Mouse (Mus musculus) cerebellum, postnatal 36 days (tissue): ENCODE data around the gene Specc1l.
A peak's percentile ranks its signal among the peaks of the same experiment; 100 is the strongest.

Experiments
- DNase-seq, 2 experiments: peaks; one replicate each; pipeline ENCODE4 v3.0.0; 2021 to 2022; ENCODE audit warnings: mixed read lengths in 2 of 2

Gene Specc1l

DNA sequence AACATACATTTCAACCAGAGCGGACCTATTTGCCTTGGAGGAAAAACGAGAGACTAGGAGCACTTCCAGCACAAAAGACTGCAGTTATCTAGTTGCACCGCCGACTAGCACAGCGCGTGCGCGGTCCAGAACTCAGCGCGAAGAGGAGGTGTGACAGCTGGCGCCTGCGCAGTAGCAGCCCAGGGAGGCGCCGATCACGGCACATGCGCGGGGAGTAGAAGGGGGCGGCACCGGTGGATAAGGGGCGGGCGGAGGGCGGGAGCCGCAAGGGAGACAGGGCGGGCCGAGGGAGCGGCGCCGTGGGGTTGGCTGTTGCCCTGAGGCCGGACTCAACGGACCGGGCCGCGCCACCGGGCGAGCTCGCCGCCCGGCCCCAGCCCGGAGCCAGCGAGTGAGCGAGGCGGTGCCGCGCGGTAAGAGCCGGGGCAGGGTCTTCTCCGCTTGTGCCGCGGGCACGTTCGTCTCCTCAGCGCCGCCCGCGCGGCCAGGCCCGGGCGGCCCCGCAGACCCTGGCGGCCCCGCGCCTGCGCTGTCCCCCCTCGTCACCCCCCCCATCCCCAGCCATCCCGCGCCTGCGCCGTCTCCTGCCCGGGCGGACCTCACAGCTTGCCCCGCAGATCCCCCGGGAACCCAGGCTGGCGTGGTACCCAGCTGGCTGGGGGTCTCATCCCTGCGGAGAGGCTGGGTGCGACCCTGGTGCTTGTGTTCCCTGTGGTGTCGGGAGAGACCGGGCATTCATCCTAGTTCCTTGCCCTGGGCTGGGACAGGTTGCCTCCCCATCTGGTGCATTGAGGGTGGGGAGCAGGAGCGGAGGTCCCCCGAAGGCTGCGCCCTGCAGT lies at the start of gene Specc1l:
Gene Specc1l (plus strand): TSS at position 267 of the 839 bp plus-strand sequence.
- peak; percentile 94 to 97 for DNase-seq

DNA sequence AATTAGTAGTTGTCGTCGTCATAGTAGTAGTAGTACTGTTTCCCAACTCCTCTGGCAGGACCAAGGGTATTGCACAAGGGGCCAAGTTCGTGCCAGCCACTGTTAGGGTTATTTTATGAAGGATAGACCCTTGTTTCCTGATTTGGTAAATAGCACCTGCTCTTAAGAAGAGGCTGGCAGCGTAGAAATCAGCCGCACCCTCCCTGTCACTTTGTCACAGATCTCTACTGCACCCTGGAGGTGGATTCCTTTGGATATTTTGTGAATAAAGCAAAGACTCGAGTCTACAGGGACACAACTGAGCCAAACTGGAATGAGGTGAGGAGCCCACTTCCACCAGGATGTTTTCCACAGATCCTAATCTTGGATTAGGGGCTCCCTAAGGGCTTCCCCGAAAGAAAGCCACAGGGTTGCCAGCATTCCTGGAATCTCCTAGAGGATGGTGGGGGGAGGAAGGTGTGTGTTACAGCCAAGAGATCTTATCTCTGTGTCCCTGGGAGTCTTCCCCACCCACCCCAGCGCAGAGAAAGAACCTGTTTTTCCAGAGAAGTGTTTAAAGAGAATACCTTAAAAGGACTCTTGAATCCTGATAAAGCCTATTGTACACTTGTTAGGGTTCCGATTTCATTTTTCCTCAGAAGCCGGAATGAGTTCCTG lies 45.9 kb upstream of the Specc1l start:
- DNase-seq, result no peak

DNA sequence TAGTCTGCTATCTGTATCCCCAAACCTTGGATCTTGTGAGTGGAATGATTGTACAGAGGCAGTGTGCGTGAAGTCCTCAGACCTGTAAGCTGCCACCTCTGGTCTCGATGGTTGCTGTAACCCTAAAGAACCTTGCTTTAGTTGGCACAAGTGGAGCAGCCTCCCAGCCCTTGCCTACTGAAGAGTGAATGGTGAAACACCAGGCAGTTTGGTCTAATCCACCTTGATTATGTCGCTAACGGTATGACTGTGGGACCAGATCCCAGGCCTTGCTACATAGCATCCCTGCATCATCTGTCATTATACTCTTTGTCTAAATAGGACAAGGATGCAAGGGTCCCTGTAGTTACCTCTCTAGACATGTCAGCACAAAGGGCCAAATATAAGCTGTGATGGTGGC lies 45.3 kb upstream of the Specc1l start:
- DNase-seq, result no peak

DNA sequence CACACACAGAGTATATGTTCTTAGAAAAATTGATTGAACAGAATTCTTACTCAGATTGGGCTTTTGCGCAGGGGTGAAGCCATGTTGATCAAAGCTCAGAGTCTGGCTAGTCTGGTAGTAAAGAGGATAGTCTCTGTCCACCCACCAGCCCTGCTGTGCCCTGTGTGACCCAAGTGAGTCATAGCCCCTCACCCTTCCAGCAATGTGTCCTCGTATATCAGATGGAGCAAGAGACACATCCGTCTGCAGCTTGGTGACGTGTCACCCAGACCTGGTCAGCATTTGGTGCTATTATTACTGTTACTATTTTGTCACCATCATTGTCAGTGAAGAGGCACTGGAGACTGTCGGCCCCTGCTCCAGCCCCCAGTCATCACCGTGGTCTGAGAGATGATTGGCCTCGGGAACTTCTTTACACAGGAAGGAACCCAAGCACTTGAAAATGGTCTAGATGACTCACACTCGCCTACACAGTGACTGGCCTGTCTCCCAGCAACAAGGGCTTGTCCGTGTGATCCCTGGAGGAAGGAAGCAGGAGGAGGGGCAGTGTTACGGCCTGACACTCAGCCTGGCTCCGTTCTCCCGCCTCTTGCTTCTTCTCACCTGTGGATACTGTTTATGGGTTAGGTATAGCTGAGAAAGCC lies 41.5 kb upstream of the Specc1l start:
- DNase-seq, result no peak

DNA sequence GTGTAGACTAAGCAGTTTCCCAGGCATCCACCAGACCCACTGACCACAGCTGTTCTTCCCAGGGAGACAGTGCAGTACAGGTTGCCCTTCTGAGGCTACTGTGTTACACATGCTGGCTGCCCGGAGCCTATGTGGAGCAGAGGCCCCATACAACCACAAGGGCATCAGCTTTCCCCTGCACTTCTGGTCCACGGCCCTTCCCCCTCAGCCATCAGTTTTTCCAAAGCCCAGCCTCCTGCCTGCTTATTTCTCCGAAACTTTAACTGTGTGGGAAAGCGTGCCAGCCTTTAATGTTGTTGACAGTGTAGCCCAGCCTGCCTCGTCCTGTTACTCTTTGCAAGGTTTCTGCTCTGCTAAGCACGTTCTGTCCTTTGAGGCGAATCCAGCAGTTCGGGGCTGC lies 38.8 kb upstream of the Specc1l start:
- DNase-seq, result no peak

DNA sequence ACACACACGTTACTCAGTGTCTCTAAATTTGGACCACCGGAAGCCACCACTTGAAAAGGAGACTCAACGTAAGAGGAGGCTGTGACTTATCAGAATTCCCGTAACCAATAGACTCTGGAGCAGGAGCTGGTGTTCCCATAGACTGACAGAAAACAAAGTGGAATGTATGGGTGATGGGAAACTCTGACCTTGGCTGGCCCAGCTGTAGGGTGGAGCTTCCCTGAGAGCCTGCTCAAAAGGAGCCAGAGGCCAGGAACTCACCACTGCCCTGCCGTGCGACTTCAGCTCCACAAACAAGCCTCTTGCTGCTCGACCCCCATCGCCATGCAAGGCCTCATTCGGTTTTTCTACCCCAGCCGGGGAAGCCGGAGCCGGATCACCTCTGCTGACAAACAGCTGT lies 38.2 kb upstream of the Specc1l start:
- DNase-seq, result no peak

DNA sequence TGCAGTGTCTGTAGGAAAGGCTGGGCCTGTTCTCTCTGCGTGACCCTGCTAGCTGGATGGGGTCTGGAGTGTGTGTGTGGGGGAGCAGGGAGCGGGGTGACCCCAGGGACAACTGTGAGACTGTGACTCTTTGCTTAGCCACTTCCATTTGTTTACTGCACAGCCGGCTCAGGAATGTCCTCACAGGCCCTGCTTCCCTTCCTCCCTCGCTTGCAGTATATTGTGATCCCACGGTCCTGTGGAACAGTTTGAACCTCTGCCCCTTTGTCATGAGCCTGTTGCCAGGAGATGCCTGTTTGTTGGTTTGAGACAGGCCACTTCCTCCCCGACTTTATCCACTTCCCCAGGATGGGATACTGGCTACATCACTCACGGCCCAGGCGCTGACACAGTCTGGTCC lies 35.4 kb upstream of the Specc1l start:
- no peak for DNase-seq

DNA sequence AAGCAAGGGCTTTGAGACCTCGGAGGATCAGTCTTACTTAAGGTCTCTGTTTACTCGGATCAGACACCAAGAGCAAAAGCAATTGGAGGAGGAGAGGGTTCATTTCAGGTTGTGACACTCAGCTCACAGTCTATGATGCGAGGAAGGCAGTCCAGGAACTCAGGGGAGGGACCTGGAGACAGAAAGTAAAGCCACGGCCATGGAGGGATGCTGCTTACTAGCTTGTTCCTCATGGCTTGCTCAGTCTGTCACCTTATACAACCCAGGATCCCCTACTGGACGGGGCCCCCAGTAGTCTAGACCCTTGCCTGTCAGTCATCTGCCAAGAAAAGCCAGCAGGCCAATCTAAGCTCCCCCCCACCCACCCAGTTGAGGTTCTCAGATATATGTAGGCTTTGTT lies 33.0 kb upstream of the Specc1l start:
- no peak for DNase-seq

DNA sequence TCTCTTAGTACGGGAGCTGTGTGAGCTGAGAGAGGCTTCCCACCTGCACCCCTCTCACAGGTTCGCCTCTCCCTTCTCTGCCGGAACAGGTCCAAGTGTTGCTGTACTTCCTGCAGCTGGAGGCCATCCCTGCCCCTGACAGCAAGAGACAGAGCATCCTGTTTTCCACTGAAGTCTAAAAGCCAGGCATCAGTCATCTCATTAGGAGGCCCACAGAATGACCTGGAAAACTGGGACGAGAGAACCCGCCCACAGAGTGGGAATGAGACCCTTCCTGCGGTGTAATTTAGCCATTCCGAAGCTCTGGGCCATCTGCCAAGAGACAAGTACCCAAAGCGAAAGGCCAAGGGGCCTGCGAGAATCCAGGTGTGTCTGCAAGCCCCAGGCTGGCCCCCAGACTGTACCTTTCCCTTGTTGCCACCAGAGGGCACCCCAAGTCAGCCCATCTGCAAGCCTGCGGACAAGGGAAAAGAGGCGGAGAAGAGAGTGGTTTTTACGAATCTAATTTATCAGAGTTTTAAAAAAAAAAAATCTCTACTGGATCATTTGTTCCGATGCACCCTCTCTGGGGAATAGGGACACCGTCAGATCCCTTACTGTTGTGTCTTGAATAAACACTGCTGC lies 29.6 kb upstream of the Specc1l start:
- peak; percentile 74 to 78 for DNase-seq

DNA sequence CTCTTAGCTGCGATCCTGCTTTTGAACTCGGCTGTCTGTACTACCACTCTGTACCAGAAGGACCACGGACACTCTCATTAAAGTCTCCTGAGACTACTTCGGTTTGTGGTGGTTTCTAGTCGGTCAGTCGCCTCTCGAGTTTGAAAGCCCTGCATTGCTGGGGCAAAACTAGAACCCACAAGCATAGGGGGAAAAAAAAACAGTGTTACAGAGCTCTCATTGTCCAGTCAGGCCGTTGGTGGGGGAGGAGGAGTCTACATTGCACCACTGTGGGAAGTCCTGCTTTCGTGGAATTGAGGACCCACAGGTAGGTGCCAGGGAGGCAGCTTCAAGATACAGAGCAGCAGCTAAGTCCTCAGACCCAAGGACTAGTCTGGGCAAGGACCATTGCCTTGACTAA lies 27.0 kb upstream of the Specc1l start:
- no peak for DNase-seq

DNA sequence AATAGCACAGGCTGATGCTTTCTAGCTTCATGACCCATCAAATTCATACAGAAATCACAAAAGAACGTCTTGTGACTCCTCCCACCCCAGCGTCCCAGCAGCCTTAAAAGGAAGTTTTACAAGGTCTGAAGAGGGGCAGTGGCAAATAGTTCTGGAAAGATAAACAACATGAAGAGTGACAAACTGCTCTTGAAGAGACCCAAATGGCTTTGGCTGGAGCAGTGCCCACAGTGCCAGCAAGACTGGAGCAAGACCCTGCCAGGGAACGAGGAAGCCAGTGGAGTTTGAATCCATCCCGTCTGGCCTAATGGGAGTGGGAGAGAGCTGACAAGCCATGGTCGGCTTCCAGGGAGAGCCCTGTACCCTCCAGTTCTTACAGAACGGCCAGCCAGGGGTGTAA lies 25.3 kb upstream of the Specc1l start:
- no peak for DNase-seq

DNA sequence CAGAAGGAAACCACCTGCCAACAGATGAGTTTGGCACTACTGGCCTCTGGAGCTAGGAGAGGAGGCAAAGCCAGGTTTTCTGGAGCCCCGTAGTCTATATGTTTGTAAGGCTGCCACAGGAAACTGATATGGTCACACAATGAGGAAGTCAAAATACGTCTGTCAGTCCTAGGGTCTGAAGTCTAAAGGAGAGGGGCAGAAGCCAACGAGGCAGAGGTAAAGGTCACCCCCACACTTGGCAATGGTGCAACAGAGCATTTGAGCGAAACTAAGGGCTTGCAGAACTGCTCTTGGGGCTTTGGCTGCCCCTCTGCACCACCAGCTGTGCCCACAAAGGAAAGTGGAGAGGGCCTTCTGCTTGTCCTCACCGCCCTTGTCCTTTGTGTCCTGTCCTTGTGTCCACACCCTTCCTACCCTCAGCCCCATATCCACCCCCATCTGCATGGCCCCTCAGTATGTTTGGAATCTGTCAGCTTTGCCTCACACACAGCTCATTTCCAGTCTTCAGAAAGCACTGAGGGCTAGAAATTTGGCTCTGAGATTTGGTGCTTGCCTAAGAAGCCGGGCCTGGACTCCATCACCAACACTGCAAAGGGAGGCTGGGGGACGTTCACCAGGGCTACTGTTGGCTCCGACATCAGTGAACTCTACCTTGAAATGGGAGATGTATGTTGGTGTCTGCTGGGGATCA lies 24.4 kb upstream of the Specc1l start:
- no peak for DNase-seq

DNA sequence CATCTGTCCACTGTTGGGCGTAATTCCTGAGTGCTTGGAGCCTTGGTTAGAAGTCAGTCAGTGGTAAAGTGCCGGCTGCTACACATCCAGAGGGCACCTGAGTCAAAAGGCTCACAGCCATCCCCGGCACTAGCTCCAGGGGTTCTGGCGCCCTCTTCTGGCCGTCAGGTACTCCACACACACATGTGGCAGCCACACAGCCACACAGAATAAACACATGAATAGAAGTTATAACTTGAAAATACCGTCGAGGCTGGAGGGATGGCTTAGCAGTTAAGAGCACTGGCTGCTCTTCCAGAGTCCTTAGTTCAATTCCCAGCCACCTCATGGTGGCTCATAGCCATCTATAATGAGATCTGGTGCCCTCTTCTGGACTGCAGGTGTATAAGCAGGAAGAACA lies 20.2 kb upstream of the Specc1l start:
- no peak for DNase-seq

DNA sequence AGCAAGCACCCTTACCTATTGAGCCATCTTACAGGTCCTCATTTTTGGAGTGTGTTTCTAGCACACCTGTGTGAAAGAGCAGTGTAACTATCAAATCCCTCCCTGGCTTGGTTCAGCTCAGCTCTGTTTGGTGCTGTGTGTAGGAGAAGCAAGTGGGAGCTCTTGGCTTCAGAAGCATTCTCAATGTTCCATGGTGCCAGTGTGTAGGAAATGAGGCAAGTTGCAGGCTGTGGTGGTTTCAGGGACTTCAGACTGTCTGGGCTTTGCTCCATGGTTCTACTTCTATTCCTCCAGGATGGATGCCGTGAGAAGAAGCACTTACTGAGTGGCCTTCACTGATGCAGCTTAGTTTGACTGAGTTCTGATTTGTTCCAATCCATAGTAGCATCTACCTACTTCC lies 14.1 kb upstream of the Specc1l start:
- DNase-seq, result no peak

DNA sequence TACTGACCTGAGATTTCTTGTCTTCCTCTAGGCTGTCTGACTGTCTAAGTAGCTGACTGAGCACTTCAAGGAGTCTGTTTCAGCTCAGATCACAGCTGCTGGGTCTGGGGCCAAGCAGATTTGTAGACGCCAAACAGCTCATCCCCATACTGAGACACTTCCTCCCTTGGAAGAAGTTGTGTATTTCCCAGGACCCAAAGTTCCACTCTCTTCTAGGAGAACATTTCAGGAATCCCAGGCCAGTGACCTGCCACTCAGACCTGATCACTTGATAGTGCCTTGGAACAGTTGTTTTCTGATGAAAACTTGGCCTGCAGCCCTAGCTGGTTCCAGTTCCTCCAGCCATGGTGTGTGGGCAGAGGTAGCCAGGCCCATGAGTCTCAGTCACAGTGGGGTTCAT lies 11.1 kb upstream of the Specc1l start:
- DNase-seq, result no peak

DNA sequence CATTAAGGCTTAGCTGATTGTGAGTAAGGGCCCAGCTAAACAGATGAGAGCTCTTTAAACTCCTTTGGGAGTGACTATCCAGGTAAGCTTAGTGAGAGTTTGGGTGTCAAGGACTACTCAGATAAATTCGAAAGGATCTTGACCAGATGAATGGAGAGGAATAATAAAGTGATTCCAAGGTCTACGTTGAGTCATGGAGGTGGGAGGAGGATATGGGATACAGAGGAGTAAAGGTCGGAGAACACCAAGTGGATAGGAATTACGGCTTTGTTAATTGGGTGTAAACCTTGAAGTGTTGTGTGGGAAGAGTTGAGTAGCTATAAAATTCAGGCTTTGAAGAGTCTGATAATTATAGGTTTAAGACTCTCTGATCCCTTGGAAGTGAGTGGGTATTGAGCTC lies 5.7 kb upstream of the Specc1l start:
- no peak for DNase-seq

DNA sequence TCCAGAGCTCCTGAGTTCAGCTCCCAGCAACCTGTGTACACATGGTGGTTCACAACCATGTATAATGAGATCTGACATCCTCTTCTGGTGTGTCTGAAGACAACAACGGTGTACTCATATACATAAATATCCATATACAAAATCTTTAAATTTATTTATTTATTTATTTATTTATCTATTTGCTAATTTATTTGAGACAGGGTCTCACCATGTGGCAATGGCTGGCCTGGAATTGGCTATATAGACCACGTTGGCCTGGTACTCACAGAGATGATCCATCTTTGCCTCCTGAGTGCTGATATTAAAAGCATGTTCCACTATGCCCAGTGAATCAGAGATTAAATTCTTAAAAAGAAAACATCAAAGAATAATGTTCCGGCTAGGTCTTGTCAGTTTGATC lies 1.0 kb upstream of the Specc1l start:
- DNase-seq, result no peak

DNA sequence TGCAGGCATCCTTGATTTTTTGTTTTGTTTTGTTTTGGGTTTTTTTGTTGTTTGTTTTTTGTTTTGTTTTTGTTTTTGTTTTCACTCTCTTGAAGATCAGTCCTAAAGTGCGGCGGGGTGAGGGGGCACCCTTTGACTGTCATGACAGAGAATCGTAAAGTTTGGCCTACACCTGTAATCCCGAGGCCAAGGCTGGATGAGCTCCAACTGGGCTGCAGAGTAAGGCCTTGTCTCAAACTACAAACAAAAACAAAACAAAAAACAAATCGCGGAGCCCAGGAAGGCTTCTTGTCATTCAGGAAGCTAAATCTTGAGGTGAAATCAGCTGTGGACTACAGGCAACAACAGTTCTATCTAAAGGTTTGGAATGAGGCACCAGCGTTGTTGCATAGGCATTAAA lies 1.1 kb downstream of the Specc1l start:
- peak; percentile 66 to 68 for DNase-seq

DNA sequence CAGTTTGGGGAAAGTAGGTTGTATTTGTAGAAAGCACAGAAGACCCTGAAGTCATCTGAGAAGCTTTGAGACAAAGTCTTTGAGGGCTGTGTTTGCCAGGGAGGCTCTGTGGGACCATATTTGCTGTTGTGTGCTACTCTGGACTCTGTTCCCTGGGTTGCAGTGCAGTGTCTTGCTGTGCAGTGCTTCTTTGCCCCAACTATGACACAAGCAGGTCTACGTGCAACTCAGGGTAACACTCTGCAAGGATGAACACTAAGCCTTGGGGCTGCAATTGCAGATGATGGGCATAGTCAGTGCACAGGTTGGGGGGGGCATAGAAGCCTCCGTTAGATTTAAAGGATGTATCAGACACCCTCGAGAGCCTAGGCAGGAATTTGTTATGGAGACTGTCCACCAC lies 8.8 kb downstream of the Specc1l start:
- DNase-seq, result no peak

DNA sequence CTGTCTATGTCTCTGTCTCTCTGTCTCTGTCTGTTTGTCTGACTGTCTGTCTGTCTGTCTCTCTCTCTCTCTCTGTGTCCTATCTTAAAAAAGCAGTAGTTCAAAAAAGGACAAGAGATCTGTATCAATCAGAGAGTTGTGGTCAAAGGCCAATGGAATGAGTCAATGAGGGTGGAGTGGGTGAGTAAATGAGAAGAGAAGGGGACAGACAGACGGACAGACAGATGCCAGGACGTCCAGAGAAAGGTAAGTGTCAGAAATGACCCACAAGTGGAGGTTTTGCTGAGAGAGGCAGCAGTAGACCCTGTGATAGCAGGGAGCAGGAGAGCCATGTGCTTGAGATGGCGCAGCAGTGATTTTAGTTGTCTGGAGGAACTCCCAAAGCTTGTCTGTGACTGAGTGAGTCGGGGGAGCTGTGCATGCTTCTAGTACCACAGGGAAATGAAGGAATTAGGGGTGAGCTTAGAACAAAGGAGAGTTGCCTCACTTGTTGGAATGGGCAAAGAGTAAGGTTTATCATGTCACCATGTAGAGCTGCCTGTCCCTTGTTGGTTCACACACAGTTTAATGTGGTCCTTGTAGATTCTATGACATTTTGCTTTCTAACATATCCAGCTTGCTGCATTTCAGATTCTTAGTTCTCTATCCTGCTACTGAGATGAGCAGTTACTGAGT lies 10.2 kb downstream of the Specc1l start:
- DNase-seq, result no peak

DNA sequence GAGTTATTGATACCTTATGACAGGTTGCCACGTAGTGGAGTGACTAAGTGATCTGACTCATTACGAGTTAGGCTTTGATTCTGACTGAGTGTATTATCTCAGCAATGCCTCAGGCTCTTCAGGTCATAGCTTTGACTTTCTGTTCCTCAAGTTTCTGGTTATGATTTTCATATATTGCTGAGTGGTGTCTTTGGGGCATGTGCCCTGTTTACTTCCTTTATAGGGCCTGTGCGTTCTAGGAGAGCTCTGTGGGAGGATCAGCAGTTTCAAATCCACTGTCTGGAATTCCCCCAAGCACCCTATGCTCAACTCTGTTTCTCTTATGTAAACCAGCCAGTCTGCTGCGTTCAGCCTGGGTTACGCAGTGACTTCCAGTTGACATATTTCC lies 10.7 kb downstream of the Specc1l start:
- DNase-seq, result no peak

DNA sequence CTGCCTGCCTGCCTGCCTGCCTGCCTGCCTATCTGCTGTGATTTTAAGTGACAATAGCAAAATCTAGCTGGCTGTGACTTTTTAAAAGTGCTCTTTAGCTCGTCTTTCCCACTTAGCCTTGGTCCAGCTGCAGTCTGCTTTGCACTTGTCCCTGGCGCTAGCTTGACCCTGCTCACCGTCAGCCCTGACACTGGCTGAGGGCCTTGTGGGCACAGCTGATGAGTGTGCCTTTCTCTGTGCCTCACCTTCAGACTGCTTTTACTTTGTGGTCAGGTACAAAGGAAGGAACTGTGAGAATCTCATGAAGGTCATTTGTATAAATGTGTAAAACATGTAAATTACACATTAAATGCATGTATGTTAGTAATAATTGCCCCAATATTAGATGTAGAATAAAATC lies 12.3 kb downstream of the Specc1l start:
- DNase-seq, result no peak
